Mouse (Mus musculus): ENCODE results near the gene Tom1l2. TPM values are rescaled to one million over a fixed set of nuclear protein-coding genes. Genes with fewer than 3 reads are reported as not detected.
A peak's percentile ranks its signal among the peaks of the same experiment; 100 is the strongest.

Tom1l2 gene
- polyA plus RNA-seq, 1 experiment = 213 TPM

- peaks cover 2% of the 10 kb centered on the region; the same call in 1 of the 2 replicates for H3K4me1 ChIP-seq (ENCODE audit: control insufficient read depth, insufficient read depth, low read length)
- H3K4me3 ChIP-seq (ENCODE audit: insufficient read depth, low read length) = peak overlapping the region; percentile 49
- TF ChIP-seq POLR2A (IDR thresholded peaks at IDR 0.05; ENCODE audit: extremely low read depth, insufficient read depth, low read length) (no peak), CTCF (IDR thresholded peaks at IDR 0.05; ENCODE audit: extremely low read depth, insufficient read depth, low read length) (no peak)
- H3K27ac ChIP-seq (ENCODE audit: insufficient read depth, low read length) = peak overlapping the region; percentile 2; the same call in 1 of the 2 replicates
Measured at GRCm38 (mm10) chr11:60208712-60209111, 144.0 kb downstream of the Tom1l2 start.

- TF ChIP-seq CTCF (IDR thresholded peaks at IDR 0.05; ENCODE audit: extremely low read depth, insufficient read depth, low read length) (no peak), POLR2A (IDR thresholded peaks at IDR 0.05; ENCODE audit: extremely low read depth, insufficient read depth, low read length) (no peak)
- H3K4me3 ChIP-seq (ENCODE audit: insufficient read depth, low read length) = peak overlapping the region; percentile 49
- no peak overlapping the region for H3K27ac ChIP-seq (ENCODE audit: insufficient read depth, low read length)
- H3K4me1 ChIP-seq (ENCODE audit: control insufficient read depth, insufficient read depth, low read length) = peaks cover 2% of the 10 kb centered on the region; the same call in 1 of the 2 replicates
Measured at GRCm38 (mm10) chr11:60208201-60208600, 144.5 kb downstream of the Tom1l2 start.

GRCm38 (mm10) chr11:60206207-60206606, 146.5 kb downstream of the Tom1l2 start:
- Histone ChIP-seq H3K4me1 (ENCODE audit: control insufficient read depth, insufficient read depth, low read length) (peaks cover 2% of the 10 kb centered on the region; the same call in 1 of the 2 replicates), H3K27ac (ENCODE audit: insufficient read depth, low read length) (no peak overlapping the region), H3K4me3 (ENCODE audit: insufficient read depth, low read length) (no peak overlapping the region)
- TF ChIP-seq POLR2A (IDR thresholded peaks at IDR 0.05; ENCODE audit: extremely low read depth, insufficient read depth, low read length) (no peak), CTCF (IDR thresholded peaks at IDR 0.05; ENCODE audit: extremely low read depth, insufficient read depth, low read length) (no peak)

GRCm38 (mm10) chr11:60205026-60205425, 147.7 kb downstream of the Tom1l2 start:
- no peak overlapping the region for H3K27ac ChIP-seq (ENCODE audit: insufficient read depth, low read length)
- no peaks in the 10 kb centered on the region for H3K4me1 ChIP-seq (ENCODE audit: control insufficient read depth, insufficient read depth, low read length)
- no peak overlapping the region for H3K4me3 ChIP-seq (ENCODE audit: insufficient read depth, low read length)
- TF ChIP-seq CTCF (IDR thresholded peaks at IDR 0.05; ENCODE audit: extremely low read depth, insufficient read depth, low read length) (no peak), POLR2A (IDR thresholded peaks at IDR 0.05; ENCODE audit: extremely low read depth, insufficient read depth, low read length) (no peak)

GRCm38 (mm10) chr11:60202710-60203638, 149.7 kb downstream of the Tom1l2 start:
- no peaks in the 10 kb centered on the region for H3K4me1 ChIP-seq (ENCODE audit: control insufficient read depth, insufficient read depth, low read length)
- TF ChIP-seq CTCF (IDR thresholded peaks at IDR 0.05; ENCODE audit: extremely low read depth, insufficient read depth, low read length) (no peak), POLR2A (IDR thresholded peaks at IDR 0.05; ENCODE audit: extremely low read depth, insufficient read depth, low read length) (no peak)
- no peak overlapping the region for H3K27ac ChIP-seq (ENCODE audit: insufficient read depth, low read length)

DNA sequence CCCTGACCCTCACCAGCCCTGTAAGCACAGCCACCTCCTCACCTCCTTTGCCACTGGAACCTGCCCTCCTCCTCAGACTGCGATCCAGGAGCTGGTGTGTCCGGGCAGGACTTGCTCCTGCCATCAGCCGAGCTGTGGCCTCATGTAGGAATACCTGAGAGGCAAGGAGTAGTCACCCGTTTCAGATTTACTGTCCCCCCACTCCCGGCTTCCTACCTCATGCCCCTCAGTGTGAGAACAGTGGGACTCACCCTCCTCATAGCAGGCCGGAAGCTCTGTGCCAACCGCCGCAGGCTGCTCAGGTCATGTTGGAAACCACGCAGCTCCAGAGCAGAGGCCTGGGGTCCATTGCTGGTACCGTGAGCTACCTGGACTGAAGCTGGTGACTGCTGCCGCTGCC, 152.3 kb downstream of the Tom1l2 start:
- H3K4me3 ChIP-seq (ENCODE audit: insufficient read depth, low read length) = no peak overlapping the region
- no peaks in the 10 kb centered on the region for H3K4me1 ChIP-seq (ENCODE audit: control insufficient read depth, insufficient read depth, low read length)
- H3K27ac ChIP-seq (ENCODE audit: insufficient read depth, low read length) = no peak overlapping the region
- TF ChIP-seq CTCF (IDR thresholded peaks at IDR 0.05; ENCODE audit: extremely low read depth, insufficient read depth, low read length) = no peak
- TF ChIP-seq POLR2A (IDR thresholded peaks at IDR 0.05; ENCODE audit: extremely low read depth, insufficient read depth, low read length) = no peak

More at GRCm38 (mm10) chr11:60202710-60203638, 149.7 kb downstream of the Tom1l2 start:
- no peak overlapping the region for H3K4me3 ChIP-seq (ENCODE audit: insufficient read depth, low read length)

DNA sequence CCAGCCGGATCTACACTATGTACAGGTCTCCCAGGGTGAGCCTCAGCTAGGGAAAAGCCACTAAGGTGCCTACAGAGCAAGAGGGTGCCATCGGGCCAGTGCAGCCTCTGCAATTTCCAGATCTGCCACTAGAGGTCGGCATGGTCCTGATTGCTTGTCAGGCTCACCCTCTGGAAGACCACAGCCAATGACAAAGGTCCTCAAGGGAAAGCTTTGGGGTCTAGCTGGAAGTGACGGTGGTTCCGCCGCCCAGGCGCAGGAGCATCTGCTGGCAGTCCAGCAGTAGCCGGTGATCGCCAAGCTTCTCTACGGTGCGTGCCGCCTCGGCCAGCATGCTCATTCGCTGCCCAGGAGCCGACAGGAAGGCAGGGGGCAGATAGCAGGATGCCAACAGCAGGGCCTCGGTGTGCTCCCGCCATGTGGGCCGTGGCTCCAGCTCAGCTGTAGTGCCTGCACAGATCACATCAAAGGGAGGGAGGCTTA, 153.0 kb downstream of the Tom1l2 start:
- Histone ChIP-seq H3K4me1 (ENCODE audit: control insufficient read depth, insufficient read depth, low read length) (no peaks in the 10 kb centered on the region), H3K4me3 (ENCODE audit: insufficient read depth, low read length) (no peak overlapping the region), H3K27ac (ENCODE audit: insufficient read depth, low read length) (no peak overlapping the region)
- TF ChIP-seq CTCF (IDR thresholded peaks at IDR 0.05; ENCODE audit: extremely low read depth, insufficient read depth, low read length) (peak; percentile 94), POLR2A (IDR thresholded peaks at IDR 0.05; ENCODE audit: extremely low read depth, insufficient read depth, low read length) (no peak)

DNA sequence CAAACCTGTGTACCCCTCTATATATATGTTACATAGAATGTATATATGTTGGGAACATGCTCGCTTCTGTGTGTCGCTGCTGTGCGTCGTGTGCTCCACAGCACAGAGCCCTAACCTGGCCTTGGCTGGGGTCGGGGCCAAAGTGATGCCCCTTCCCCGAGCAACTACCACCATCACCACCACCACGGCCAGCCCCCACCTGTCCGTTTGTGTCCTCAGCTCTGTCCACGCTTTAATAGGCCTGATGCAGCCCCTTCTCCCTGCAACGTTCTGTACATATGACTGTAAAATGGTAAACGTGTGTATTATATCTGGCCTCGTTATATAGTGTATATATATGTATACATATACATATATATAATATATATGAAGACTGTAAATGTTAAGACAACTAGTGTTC, 154.1 kb downstream of the Tom1l2 start:
- TF ChIP-seq POLR2A (IDR thresholded peaks at IDR 0.05; ENCODE audit: extremely low read depth, insufficient read depth, low read length) = no peak
- no peak for TF ChIP-seq CTCF (IDR thresholded peaks at IDR 0.05; ENCODE audit: extremely low read depth, insufficient read depth, low read length)
- no peak overlapping the region for H3K27ac ChIP-seq (ENCODE audit: insufficient read depth, low read length)

GRCm38 (mm10) chr11:60197998-60198619, 154.6 kb downstream of the Tom1l2 start:
- Histone ChIP-seq H3K4me1 (ENCODE audit: control insufficient read depth, insufficient read depth, low read length) (no peaks in the 10 kb centered on the region), H3K4me3 (ENCODE audit: insufficient read depth, low read length) (no peak overlapping the region), H3K27ac (ENCODE audit: insufficient read depth, low read length) (no peak overlapping the region)
- no peak for TF ChIP-seq POLR2A (IDR thresholded peaks at IDR 0.05; ENCODE audit: extremely low read depth, insufficient read depth, low read length)
- TF ChIP-seq CTCF (IDR thresholded peaks at IDR 0.05; ENCODE audit: extremely low read depth, insufficient read depth, low read length) = no peak

More for the DNA sequence above, 154.1 kb downstream of the Tom1l2 start:
- Histone ChIP-seq H3K4me3 (ENCODE audit: insufficient read depth, low read length) (no peak overlapping the region), H3K4me1 (ENCODE audit: control insufficient read depth, insufficient read depth, low read length) (no peaks in the 10 kb centered on the region)
